Mouse (Mus musculus): ENCODE data around the gene Gm17304. TPM values are rescaled to one million over a fixed set of nuclear protein-coding genes. Genes with fewer than 3 reads are reported as not detected.

Gm17304 gene
- polyA plus RNA-seq (2017; shearing (Covaris generic)), result not detected

DNA sequence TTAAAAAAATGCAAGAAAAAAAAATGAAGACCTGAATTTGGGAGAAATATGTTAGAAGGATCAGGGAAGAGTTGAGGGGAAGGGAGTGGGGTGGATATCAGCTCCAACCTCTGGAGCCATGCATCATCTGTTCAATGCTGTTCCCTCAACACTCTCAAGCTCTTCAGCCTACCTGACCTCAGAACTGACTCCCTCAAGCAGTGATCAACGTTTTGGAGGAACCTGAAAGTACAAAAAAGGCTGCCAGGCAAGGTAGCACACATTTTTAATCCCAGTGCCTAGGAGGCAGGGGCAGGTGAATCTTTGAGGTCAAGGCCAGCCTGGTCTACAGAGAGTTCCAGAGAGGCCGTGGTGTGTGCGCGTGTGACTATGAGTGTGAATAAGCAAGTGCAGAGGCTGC, at the start of gene Gm17304:
Gene Gm17304 (plus strand): TSS at position 301 of the 400 bp plus-strand sequence.

Other genes with a start within 250 kb of the Gm17304 start
- 0.16 TPM for gene Barhl2, start 150.9 kb upstream of the Gm17304 start, polyA plus RNA-seq (2017; shearing (Covaris generic))
- 84.8 TPM for gene Zfp644, start 88.2 kb downstream of the Gm17304 start, polyA plus RNA-seq (2017; shearing (Covaris generic))

All from effector memory CD4-positive, alpha-beta T cell, adult 5 months (primary cell).